Mouse (Mus musculus) hindbrain, embryonic 13.5 days (tissue): ENCODE measurements around the gene Fhl4. TPM values are rescaled to one million over a fixed set of nuclear protein-coding genes. Genes with fewer than 3 reads are reported as not detected.

Source experiments
- ATAC-seq: fragments of 200-750 bp; cut with Nextera tagmentation; 2 replicates; pipeline ENCODE4 v1.8.0; 2017; ENCODE audit warnings: moderate TSS enrichment; ENCODE audit not compliant: low FRiP score
- H3K27ac ChIP-seq: fragments of 300-500 bp; sonication (generic); 2 replicates; pipeline ENCODE4 v1.5.1; 2015; ENCODE audit warnings: inconsistent platforms, mild to moderate bottlenecking, moderate library complexity
- H3K27me3 ChIP-seq: fragments of 300-500 bp; sonication (generic); 2 replicates; pipeline ENCODE4 v1.6.1; 2015; ENCODE audit warnings: mild to moderate bottlenecking, inconsistent platforms
- H3K36me3 ChIP-seq: fragments of 300-500 bp; sonication (generic); 2 replicates; pipeline ENCODE4 v1.6.1; 2015; ENCODE audit warnings: mild to moderate bottlenecking, inconsistent platforms
- H3K4me1 ChIP-seq: fragments of 300-500 bp; sonication (generic); replicated peaks from 2 replicates; pipeline ENCODE4 v1.6.1; 2015; ENCODE audit warnings: inconsistent platforms
- H3K4me2 ChIP-seq: fragments of 300-500 bp; sonication (generic); 2 replicates; pipeline ENCODE4 v1.6.1; 2015; ENCODE audit warnings: inconsistent platforms, mild to moderate bottlenecking, moderate library complexity
- H3K4me3 ChIP-seq: fragments of 300-500 bp; sonication (generic); 2 replicates; pipeline ENCODE4 v1.5.1; 2015; ENCODE audit warnings: mild to moderate bottlenecking, inconsistent platforms
- H3K9ac ChIP-seq: fragments of 300-500 bp; sonication (generic); 2 replicates; pipeline ENCODE4 v1.6.1; 2015; ENCODE audit warnings: mild to moderate bottlenecking, inconsistent platforms
- H3K9me3 ChIP-seq: fragments of 300-500 bp; sonication (generic); 2 replicates; pipeline ENCODE4 v1.6.1; 2016; ENCODE audit warnings: inconsistent platforms
- WGBS: fragments of 180-500 bp; shearing (Covaris S2); methylation state at CpG from one replicate; pipeline ENCODE4 v1.1.7; 2015; 5-methylcytosine and 5-hydroxymethylcytosine counted together
- polyA plus RNA-seq: library from polyadenylated mRNA; unstranded; fragments of >200 nt; fragmentation: Nextera tagmentation; extraction: Ambion mirVana; gene quantifications from 2 replicates; pipeline ENCODE4 v1.2.1, GENCODE M21; 2015

The Fhl4 gene
- polyA plus RNA-seq, 1 experiment from 2014 or later = 1.7 TPM

DNA sequence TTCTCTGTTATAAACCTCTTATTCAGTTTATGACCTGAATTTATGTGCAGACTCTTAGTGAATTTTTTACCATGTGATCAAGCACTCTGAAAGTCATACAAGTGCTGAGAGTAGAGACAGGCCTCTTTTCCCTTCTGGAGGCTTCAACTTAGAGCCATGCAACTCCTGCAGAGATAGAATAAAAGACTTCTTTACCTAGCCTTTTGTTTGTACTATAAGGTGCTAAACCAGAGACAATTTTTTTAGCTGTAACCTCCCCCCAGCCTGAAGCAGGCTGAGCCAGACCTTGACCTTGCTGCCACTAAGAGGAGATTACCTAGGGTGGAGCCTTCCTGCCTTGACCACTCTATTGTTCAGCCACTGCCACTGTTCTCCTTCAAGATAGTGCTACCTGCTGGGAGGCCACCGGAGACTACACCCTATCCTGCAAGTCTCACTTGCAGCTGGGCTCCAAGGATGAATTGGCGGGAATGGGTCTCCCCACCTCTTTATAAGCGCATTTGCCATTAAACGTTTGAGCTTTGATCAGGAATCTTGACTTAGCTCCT, 30.6 kb downstream of the Fhl4 start:
- no peak overlapping the region for H3K27ac ChIP-seq
- H3K9me3 ChIP-seq = no peaks in the 10 kb centered on the region
- no peak overlapping the region for H3K4me3 ChIP-seq
- no peaks in the 10 kb centered on the region for H3K4me1 ChIP-seq
- H3K9ac ChIP-seq = no peak overlapping the region
- H3K27me3 ChIP-seq = no peaks in the 10 kb centered on the region
- no peak for ATAC-seq
- H3K4me2 ChIP-seq = no peak overlapping the region
- no peaks in the 10 kb centered on the region for H3K36me3 ChIP-seq
- WGBS = 55% methylated on average over 4 of the region's 4 CpGs

DNA sequence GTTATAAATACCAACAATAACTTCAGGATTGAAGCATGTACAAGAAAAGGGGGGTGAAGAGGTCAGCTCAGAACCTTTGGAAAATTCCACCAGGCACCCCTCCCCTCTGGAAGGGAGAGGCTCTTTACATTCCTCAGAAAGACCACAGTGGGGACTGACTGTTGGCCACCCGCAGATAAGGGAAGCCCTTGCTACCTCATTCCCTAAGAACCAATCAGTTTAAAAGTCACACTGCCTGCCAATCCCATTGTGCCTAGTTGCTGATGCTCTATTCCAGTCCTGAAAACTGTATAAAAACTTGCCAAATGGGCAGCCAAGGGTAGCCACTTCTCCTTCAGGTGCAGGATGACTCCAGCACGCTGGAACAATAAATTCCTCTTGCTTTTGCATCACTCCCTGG, 47.4 kb downstream of the Fhl4 start:
- H3K4me3 ChIP-seq = no peak overlapping the region
- 89% methylated on average over 2 of the region's 2 CpGs for WGBS
- H3K36me3 ChIP-seq = no peaks in the 10 kb centered on the region
- H3K4me1 ChIP-seq = no peaks in the 10 kb centered on the region
- H3K4me2 ChIP-seq = no peak overlapping the region
- ATAC-seq = no peak
- no peaks in the 10 kb centered on the region for H3K9me3 ChIP-seq
- no peak overlapping the region for H3K27ac ChIP-seq
- 0 out of 2 replicates have a peak, but pooled peaks cover 7% of the 10 kb centered on the region for H3K27me3 ChIP-seq
- H3K9ac ChIP-seq = no peak overlapping the region

DNA sequence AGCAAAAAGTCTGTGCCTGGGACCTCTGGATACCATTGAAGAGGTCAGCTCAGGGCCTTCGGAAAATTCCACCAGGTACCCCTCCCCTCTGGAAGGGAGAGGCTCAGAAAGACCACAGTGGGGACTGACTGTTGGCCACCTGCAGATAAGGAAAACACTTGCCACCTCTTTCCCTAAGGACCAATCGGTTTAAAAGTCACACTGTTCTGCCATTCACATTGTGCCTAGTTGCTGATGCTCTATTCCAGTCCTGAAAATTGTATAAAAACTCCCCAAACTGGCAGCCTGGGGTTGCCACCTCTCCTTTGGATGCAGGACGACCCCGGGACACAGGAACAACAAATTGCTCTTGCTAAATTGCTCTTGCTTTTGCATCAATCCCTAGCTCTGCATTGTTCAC, 49.8 kb downstream of the Fhl4 start:
- no peak for ATAC-seq
- no peaks in the 10 kb centered on the region for H3K36me3 ChIP-seq
- H3K4me2 ChIP-seq = no peak overlapping the region
- H3K4me3 ChIP-seq = no peak overlapping the region
- H3K27me3 ChIP-seq = 0 out of 2 replicates have a peak, but pooled peaks cover 7% of the 10 kb centered on the region
- no peak overlapping the region for H3K27ac ChIP-seq
- 40% methylated on average over 4 of the region's 4 CpGs for WGBS
- no peaks in the 10 kb centered on the region for H3K9me3 ChIP-seq
- H3K4me1 ChIP-seq = no peaks in the 10 kb centered on the region
- no peak overlapping the region for H3K9ac ChIP-seq

DNA sequence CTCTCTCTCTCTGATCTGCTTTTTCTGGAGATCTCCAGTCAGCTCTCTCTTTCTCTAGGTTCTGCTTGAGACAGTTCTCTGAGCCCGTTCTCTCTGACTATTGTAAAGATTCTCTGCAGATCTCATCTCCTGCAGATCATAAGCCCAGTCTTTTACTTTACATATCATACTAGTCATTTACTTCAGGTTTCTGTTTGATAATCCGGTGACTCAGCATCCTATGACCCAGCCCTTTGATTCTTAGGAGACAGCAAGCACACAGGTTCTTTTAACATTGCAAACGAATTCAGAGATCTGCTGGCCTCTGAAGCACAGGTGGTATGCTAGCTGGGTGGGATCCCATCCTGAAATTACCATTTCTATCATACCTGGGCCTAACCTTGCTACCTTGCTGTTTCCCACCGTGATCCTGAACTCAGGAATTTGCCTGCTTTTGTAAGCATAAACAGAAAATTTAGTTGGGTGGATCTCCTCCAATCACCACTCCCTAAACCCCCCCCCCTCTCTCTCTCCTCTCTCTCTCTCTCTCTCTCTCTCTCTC, 51.6 kb downstream of the Fhl4 start:
- Histone ChIP-seq H3K9me3 (no peaks in the 10 kb centered on the region), H3K4me3 (no peak overlapping the region), H3K27me3 (peaks cover 14% of the 10 kb centered on the region), H3K27ac (no peak overlapping the region), H3K9ac (no peak overlapping the region), H3K36me3 (no peaks in the 10 kb centered on the region), H3K4me1 (no peaks in the 10 kb centered on the region), H3K4me2 (no peak overlapping the region)
- no peak for ATAC-seq
- WGBS = 59% methylated on average over 4 of the region's 4 CpGs

DNA sequence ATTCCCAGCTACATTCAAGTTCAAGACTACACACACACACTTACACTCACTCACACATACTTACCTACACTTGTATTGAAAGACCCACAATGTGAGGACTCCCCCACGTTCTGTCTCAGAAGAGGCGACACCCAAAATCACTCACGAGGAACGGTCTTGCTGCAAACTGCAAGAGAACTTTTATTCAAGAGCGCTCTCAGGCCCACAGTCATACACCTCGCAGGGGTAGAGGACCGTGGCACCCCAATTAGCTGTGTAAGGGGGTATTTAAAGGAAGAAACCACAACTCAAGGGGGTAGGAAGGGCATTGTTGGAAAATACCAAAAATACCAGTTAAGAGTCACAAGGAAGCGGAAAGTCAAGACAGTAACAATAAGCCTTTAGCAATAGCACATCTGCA, 54.3 kb downstream of the Fhl4 start:
- Histone ChIP-seq H3K4me1 (peaks cover 11% of the 10 kb centered on the region), H3K9me3 (no peaks in the 10 kb centered on the region), H3K4me3 (no peak overlapping the region), H3K9ac (no peak overlapping the region), H3K4me2 (no peak overlapping the region), H3K36me3 (no peaks in the 10 kb centered on the region), H3K27ac (no peak overlapping the region), H3K27me3 (peaks cover 30% of the 10 kb centered on the region)
- WGBS = 92% methylated on average over 8 of the region's 8 CpGs
- no peak for ATAC-seq

DNA sequence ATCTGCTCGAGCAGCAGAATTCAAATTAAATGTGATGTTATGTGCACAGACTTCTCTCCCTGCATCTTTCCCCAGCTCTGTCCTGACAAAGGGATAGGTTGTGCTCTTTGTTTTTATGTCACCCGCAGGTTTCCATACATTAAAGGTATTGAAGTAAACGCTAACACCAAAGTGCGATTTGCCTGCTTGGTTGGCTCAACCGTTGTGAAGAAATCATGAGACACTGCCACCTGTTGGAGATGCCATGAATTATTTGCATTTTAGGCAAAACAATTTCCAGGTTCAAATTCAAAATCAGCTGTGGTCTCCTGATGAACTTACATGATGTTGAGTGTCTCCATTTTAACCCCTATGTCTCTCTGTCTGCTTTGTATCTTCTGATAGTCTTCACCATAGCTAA, 55.7 kb downstream of the Fhl4 start:
- Histone ChIP-seq H3K9ac (no peak overlapping the region), H3K9me3 (no peaks in the 10 kb centered on the region), H3K36me3 (no peaks in the 10 kb centered on the region), H3K4me2 (no peak overlapping the region), H3K27ac (no peak overlapping the region), H3K4me1 (peaks cover 11% of the 10 kb centered on the region), H3K4me3 (no peak overlapping the region), H3K27me3 (peaks cover 45% of the 10 kb centered on the region)
- ATAC-seq = no peak
- WGBS = 32% methylated on average over 5 of the region's 5 CpGs

Other genes starting within 250 kb of the Fhl4 start
- 49.6 and 49.9 TPM in 2 replicates for gene Ric8b, start 184.9 kb downstream of the Fhl4 start, polyA plus RNA-seq
- 58.7 and 60.3 TPM in 2 replicates for gene Tmem263, start 132 bp upstream of the Fhl4 start, polyA plus RNA-seq
- gene Mterf2, start 25.5 kb upstream of the Fhl4 start, polyA plus RNA-seq = 34.3 and 38.5 TPM in 2 replicates
- gene Cry1, start 82.6 kb upstream of the Fhl4 start, polyA plus RNA-seq = 32.0 and 33.8 TPM in 2 replicates